Mouse (Mus musculus) heart, embryonic 14.5 days (tissue): ENCODE data around the gene Gm49630. TPM values are rescaled to one million over a fixed set of nuclear protein-coding genes. Genes with fewer than 3 reads are reported as not detected.
"Not testable (repeated sequence)": the region's sequence is repeated elsewhere in the genome, so short reads cannot be mapped to it uniquely, and the experiment has no call there.

Source experiments
- ATAC-seq: fragments of 200-750 bp; cut with Nextera tagmentation; 2 replicates; pipeline ENCODE4 v1.8.0; 2017; ENCODE audit warnings: low read depth, moderate TSS enrichment; ENCODE audit not compliant: insufficient number of reproducible peaks, insufficient read depth, low FRiP score
- H3K27ac ChIP-seq, 2 experiments: fragments of 200-500 bp in 1 of 2; fragments of 300-500 bp in 1 of 2; sonication (generic) in 1 of 2; replicated peaks in 1 of 2; 2 replicates each; pipeline ENCODE4 v1.5.1; 2012 to 2014; ENCODE audit warnings: low read depth in 2 of 2, low read length in 2 of 2, control low read depth in 1 of 2, mild to moderate bottlenecking in 1 of 2, mixed read lengths in 1 of 2; ENCODE audit not compliant: control insufficient read depth in 1 of 2, insufficient read depth in 1 of 2
- H3K27me3 ChIP-seq: fragments of 300-500 bp; sonication (generic); 2 replicates; pipeline ENCODE4 v1.6.1; 2014; ENCODE audit warnings: mild to moderate bottlenecking, low read length, control low read depth; ENCODE audit not compliant: control insufficient read depth, insufficient read depth
- H3K36me3 ChIP-seq: fragments of 300-500 bp; sonication (generic); 2 replicates; pipeline ENCODE4 v1.6.1; 2014; ENCODE audit warnings: mild to moderate bottlenecking, control low read depth, low read length, mixed read lengths; ENCODE audit not compliant: control insufficient read depth, insufficient read depth
- H3K4me1 ChIP-seq, 2 experiments: fragments of 200-500 bp in 1 of 2; fragments of 300-500 bp in 1 of 2; sonication (generic) in 1 of 2; 2 replicates each; pipeline ENCODE4 v1.6.1; 2012 to 2014; ENCODE audit warnings: low read length in 2 of 2, control low read depth in 1 of 2, mixed read lengths in 1 of 2; ENCODE audit not compliant: control insufficient read depth in 2 of 2, insufficient read depth in 2 of 2
- H3K4me2 ChIP-seq: fragments of 300-500 bp; sonication (generic); 2 replicates; pipeline ENCODE4 v1.6.1; 2014; ENCODE audit warnings: mild to moderate bottlenecking, low read length
- H3K4me3 ChIP-seq, 2 experiments: fragments of 200-500 bp in 1 of 2; fragments of 300-500 bp in 1 of 2; sonication (generic) in 1 of 2; 2 replicates each; pipeline ENCODE4 v1.5.1; 2012 to 2014; ENCODE audit warnings: low read length in 2 of 2, mild to moderate bottlenecking in 2 of 2, control low read depth in 1 of 2, low read depth in 1 of 2, moderate library complexity in 1 of 2; ENCODE audit not compliant: control insufficient read depth in 1 of 2, insufficient read depth in 1 of 2
- H3K9ac ChIP-seq: fragments of 300-500 bp; sonication (generic); 2 replicates; pipeline ENCODE4 v1.6.1; 2014; ENCODE audit warnings: mild to moderate bottlenecking, low read length
- H3K9me3 ChIP-seq: fragments of 300-500 bp; sonication (generic); 2 replicates; pipeline ENCODE4 v1.6.1; 2016; ENCODE audit warnings: low read length, control low read depth; ENCODE audit not compliant: control insufficient read depth
- WGBS: fragments of 180-500 bp; shearing (Covaris S2); extraction: QIAGEN DNeasy Blood & Tissue Kit; methylation state at CpG from one replicate; pipeline ENCODE4 v1.1.7; 2014; 5-methylcytosine and 5-hydroxymethylcytosine counted together
- polyA plus RNA-seq: library from polyadenylated mRNA; unstranded; fragments of >200 nt; fragmentation: Nextera tagmentation; extraction: Ambion mirVana; gene quantifications from 2 replicates; pipeline ENCODE4 v1.2.1, GENCODE M21; 2014

Gene Gm49630
- polyA plus RNA-seq, 1 experiment from 2014 or later, result not detected

DNA sequence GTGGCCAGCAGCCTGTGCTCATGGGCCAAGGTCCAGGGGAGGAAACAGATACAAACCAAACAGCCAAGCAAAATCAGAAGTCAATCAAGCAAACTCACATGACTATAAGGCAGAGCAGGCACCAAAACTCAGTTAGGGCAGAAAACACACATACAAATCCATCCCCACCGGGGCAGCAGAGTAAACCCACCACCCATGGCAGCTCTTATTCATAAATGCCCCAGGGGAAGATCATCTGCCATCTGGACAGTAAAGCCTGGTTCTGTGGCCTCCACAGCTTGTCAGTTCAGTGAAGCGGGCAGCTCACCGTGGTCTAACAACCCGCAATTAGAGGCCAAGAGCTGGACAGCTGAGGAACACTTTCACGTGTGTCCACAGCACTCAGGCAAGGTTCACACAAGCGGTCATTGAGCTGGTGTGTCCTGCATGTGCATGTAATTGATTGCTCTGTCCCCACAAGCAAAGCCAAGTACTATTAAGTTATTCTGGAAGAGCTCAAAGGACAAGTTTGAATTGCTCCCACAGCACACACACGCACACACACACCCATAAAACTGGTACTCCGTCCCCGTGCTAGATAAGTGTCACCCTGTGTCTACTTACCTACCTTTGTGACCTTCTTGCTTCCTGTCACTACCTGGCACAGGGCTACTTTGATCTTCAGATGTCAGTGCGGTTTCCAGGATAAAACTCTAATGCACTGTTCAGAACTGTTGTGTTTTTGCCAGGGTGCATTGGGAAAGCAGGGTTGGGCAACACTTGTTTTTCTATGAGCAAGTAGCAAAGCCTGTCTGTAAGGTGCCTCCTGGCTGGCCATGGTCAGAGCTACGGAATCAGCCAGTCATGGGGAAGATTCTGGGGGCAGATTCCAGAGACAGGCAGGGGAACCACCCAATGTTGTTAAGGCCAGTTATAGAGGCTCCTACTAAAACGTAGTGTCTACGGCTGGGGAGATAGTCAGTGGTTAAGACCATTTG, 11.7 kb upstream of the Gm49630 start:
- H3K27ac ChIP-seq, H3K9ac ChIP-seq, H3K4me3 ChIP-seq, H3K4me1 ChIP-seq, H3K36me3 ChIP-seq, H3K9me3 ChIP-seq, H3K4me2 ChIP-seq, ATAC-seq, H3K27me3 ChIP-seq: not testable (repeated sequence)
- WGBS, result 84% methylated on average over 10 of the region's 13 CpGs

DNA sequence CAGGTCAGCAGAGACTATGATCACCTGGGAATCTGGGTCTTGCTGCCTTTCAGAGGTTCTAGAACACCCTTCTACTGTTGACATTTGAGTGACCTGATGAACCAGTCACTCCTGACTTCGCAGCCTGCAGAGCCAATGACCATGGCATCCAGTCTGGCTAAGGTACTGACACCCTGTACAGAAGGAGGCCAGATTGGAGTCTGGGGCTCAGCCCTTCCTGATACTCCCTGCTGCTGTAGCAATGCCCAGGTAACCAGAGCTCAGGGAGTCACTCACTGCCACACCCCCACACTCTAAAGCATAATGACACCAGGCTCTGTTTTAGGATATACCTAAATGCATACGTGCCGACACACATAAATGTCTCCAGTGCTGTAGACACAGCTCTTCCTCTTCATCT, 10.9 kb upstream of the Gm49630 start:
- not testable (repeated sequence) for H3K27ac ChIP-seq, H3K9me3 ChIP-seq, ATAC-seq, H3K4me1 ChIP-seq, H3K27me3 ChIP-seq, H3K4me3 ChIP-seq, H3K36me3 ChIP-seq, H3K9ac ChIP-seq, H3K4me2 ChIP-seq
- 88% methylated on average over 1 of the region's 3 CpGs for WGBS

DNA sequence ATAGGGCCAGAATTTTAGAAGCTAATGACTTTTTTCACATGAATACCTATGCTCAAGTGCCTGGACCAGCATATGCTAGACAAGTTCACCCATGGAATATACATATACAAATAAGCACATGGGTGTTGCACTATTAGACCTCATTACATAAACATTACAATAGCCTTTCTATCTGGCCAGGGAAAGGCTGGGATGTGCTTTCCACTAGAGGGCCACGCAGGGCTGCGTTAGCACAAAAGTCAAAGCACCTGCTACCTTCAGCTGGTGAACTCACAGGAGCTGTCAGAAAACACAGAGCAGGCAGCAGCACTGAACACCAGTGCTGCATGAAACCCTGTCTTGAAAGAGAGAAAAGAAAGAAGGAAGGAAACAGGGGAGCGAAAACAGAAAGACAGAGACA, 6.1 kb upstream of the Gm49630 start:
- H3K27me3 ChIP-seq, H3K27ac ChIP-seq, ATAC-seq, H3K9ac ChIP-seq, H3K9me3 ChIP-seq, H3K4me3 ChIP-seq, H3K4me2 ChIP-seq, H3K4me1 ChIP-seq, H3K36me3 ChIP-seq: not testable (repeated sequence)
- WGBS, result 27% methylated on average over 2 of the region's 3 CpGs

DNA sequence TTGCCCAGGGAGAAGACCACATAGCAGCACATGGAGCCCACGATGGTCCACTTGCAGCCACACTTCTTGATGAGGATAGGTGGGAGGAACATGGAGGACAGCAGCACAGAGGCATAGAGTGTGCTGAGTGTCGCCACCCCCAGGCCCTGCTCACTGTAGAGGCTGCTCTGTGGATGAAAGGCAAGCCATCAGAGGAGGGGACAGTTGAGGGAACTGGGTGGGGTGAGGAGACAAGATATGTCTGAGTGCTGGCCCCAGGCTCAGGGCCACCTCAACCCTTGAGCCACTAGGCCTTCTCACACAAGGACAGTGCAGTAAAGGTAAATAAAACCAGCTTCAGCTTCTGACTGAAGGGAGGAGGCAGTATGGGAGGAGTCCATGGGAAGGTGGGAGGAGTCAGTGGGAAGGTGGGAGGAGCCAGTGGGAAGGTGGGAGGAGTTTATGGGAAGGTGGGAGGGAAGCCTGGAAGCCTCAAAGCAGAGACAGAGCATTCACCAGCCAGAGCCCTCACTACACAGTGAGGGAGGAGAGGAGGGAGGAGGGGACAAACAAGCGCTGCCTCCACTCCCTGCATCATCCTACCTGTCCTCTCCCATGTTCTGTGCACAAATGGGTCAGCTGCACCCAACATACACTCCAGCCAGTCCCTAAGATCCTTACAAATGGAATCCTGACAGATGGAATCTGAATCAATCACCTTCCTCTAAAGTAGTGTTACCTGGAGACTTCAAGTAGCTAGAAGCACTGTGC, 5.3 kb upstream of the Gm49630 start:
- H3K9me3 ChIP-seq, H3K36me3 ChIP-seq, H3K4me2 ChIP-seq, H3K27ac ChIP-seq, H3K4me3 ChIP-seq, H3K27me3 ChIP-seq, H3K4me1 ChIP-seq, H3K9ac ChIP-seq: not testable (repeated sequence)
- 0 out of 2 replicates have a peak, but pooled peaks have one; percentile 49 for ATAC-seq
- whole genome bisulfite sequencing, result 86% methylated on average over 1 of the region's 3 CpGs

GRCm38 (mm10) chr17:7369401-7369800, 2.4 kb downstream of the Gm49630 start:
- not testable (repeated sequence) for H3K4me1 ChIP-seq, H3K9ac ChIP-seq, H3K36me3 ChIP-seq, H3K4me2 ChIP-seq, H3K9me3 ChIP-seq, H3K27me3 ChIP-seq, H3K27ac ChIP-seq, ATAC-seq, H3K4me3 ChIP-seq
- 59% methylated on average over 5 of the region's 6 CpGs for WGBS

GRCm38 (mm10) chr17:7366676-7367374, 5.0 kb downstream of the Gm49630 start:
- not testable (repeated sequence) for H3K4me3 ChIP-seq, ATAC-seq, H3K4me1 ChIP-seq, H3K27me3 ChIP-seq, H3K9ac ChIP-seq, H3K4me2 ChIP-seq, H3K9me3 ChIP-seq, H3K36me3 ChIP-seq, H3K27ac ChIP-seq
- 56% methylated on average over 3 of the region's 7 CpGs for WGBS

DNA sequence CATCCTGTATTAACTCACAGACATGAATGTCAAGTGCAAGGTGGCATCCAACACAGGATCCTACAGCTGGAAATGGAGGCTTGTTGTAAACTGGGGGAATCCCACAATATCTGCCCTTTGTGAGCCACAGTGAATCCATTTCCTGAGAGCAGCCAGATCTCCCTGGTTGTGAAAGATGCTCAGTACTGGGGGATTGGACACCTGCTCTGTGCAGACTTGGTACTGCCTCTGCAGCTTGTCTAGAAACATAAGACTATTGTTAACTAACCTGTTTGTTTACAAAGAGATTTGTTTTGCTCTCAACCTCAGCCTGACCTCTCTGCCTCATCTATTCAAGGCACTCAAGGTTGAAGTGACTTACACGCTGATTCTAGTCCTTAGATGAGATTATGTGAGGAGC, 5.5 kb downstream of the Gm49630 start:
- not testable (repeated sequence) for H3K9ac ChIP-seq, H3K27ac ChIP-seq, H3K4me3 ChIP-seq, H3K27me3 ChIP-seq, ATAC-seq, H3K36me3 ChIP-seq, H3K4me2 ChIP-seq, H3K4me1 ChIP-seq, H3K9me3 ChIP-seq
- WGBS, result no CpG with 5 or more reads among the region's 1 CpGs
